Mouse (Mus musculus) spleen, adult 2 months (tissue): ENCODE results near the gene Dst.

ENCODE experiments used
- CTCF ChIP-seq: fragments of 200-500 bp; IDR thresholded peaks from 2 replicates; pipeline ENCODE4 v1.5.1; 2011; ENCODE audit warnings: mild to moderate bottlenecking, inconsistent platforms; ENCODE audit not compliant: insufficient read depth, insufficient read length, insufficient replicate concordance; ENCODE audit errors: extremely low read depth
- POLR2A ChIP-seq: fragments of 200-500 bp; IDR thresholded peaks from 2 replicates; pipeline ENCODE4 v1.6.1; 2011; ENCODE audit warnings: low read depth, low read length, inconsistent platforms

- TF ChIP-seq CTCF (no peak), POLR2A (no peak)
These were observed 120.7 kb downstream of the Dst start for GRCm38 (mm10) chr1:34028722-34029121.
